Mouse (Mus musculus): ENCODE results near the gene Eef1e1.
"Not testable (repeated sequence)": the region's sequence is repeated elsewhere in the genome, so short reads cannot be mapped to it uniquely, and the experiment has no call there.

Eef1e1 gene

DNA sequence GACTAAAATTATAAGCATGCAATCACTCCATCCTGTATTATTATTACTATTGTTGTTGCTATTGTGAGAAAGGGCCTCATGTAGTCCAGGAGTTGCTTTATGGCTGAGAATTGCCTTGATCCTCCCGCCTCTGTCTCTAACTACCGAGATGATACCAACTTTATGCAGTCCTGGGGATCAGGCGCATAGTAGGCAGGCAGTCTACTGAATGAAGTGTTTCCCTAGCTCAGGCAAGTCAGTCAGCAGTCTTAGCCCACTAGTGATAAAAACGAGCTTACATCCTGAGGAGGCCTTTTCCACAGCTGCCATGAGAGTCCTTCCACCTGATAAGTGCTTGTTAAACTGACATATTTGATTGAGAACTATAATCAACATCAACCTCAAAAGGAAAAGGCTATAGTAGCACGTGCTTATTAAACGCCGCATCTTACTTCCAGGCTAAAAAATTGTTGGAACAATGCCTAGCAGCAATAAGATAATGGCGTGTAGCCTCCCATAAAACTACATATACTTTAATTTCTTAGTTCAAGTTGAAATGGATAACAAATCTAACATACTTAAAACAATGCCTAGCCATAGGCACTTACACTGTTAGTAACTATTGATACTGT lies 34.5 kb downstream of the Eef1e1 start:
- DNase-seq (ENCODE audit: low read depth, low spot score): no peak

GRCm38 (mm10) chr13:38623296-38623695 lies 35.6 kb downstream of the Eef1e1 start:
- no peak for DNase-seq (ENCODE audit: low read depth, low spot score)

DNA sequence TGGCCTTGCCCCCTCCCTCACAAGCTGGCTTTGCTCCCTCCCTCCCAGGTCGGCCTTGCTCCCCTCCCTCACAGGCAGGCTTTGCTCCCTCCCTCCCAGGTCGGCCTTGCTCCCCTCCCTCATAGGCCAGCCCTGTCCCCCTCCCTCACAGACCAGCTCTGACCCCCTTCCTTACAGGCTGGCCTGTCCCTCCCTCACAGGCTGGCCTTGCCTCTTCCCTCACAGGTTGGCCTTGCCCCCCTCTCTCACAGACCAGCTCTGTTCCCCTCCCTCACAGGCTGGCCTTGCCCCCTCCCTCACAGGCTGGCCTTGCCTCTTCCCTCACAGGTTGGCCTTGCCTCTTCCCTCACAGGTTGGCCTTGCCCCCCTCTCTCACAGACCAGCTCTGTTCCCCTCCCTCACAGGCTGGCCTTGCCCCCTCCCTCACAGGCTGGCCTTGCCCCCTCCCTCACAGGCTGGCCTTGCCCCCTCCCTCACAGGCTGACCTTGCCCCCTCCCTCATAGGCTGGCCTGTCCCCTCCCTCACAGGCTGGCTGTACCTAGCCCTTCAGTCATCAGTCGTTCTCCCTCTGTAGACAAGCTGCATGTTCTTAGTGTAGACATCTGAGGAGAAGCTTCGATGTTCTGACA lies 40.7 kb downstream of the Eef1e1 start:
- not testable (repeated sequence) for DNase-seq (ENCODE audit: low read depth, low spot score)

- no peak for DNase-seq (ENCODE audit: low read depth, low spot score)
These were observed 42.0 kb downstream of the Eef1e1 start for GRCm38 (mm10) chr13:38616887-38617286.

GRCm38 (mm10) chr13:38615656-38616055 lies 43.2 kb downstream of the Eef1e1 start:
- DNase-seq (ENCODE audit: low read depth, low spot score): no peak

GRCm38 (mm10) chr13:38614298-38614697 lies 44.6 kb downstream of the Eef1e1 start:
- DNase-seq (ENCODE audit: low read depth, low spot score): no peak

- no peak for DNase-seq (ENCODE audit: low read depth, low spot score)
These were observed 45.3 kb downstream of the Eef1e1 start for GRCm38 (mm10) chr13:38613583-38613982.

GRCm38 (mm10) chr13:38612608-38613007 lies 46.2 kb downstream of the Eef1e1 start:
- DNase-seq (ENCODE audit: low read depth, low spot score): no peak

DNA sequence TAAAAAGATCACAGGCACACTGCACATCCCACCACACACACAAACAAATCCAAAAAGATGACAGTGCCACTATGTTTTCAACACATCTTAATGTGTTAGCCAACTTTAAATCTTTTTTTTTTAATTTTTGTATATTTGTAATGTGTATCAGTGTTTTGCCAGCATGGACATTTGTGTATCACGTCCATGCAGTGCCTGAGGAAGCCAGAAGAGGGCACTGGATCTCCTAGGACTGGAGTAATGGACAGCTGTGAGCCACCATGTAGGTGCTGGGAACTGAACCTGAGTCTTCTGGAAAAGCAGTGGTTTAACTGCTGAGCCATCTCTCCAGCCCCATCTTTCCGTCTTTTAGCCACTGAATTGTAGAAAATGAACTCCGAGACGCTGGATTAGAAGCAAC lies 46.7 kb downstream of the Eef1e1 start:
- no peak for DNase-seq (ENCODE audit: low read depth, low spot score)

DNA sequence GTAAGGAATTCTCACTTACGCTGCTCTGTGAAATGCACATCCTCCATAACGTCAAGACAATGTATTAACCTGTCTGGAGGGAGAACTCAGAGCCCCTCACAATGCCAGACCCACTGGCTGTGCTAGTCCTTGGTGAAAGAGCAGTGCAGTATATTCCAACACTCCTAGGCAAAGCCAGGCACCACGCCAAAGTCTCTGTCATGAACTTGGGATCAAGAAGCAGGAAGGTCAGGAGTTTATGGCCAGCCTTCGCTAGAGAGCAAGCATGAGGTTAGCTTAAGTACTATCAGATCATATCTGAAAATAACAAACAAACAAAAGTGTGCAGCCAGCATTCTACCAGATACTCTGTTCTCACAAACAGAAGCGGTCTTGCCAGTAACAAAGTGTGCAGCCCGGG lies 48.5 kb downstream of the Eef1e1 start:
- no peak for DNase-seq (ENCODE audit: low read depth, low spot score)

DNA sequence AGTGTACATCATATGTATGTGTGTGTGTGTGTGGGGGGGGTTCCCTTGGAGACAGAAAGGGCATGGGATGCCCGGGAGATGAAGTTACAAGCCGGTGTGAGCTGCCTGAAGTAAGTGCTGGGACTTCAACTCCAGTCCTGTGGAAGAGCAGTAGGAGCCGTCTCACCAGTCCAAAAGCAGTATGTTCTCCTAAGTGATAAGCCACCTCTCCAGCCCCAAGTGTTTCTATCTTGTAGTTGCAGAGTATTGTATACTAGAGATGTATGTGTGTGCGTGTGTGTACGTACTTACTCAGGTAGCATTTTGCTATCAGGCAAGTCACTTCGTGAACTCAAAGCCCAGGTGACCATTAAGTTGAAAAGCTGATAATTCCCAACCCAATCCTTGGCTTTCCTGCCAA lies 51.7 kb downstream of the Eef1e1 start:
- DNase-seq (ENCODE audit: low read depth, low spot score): no peak

DNA sequence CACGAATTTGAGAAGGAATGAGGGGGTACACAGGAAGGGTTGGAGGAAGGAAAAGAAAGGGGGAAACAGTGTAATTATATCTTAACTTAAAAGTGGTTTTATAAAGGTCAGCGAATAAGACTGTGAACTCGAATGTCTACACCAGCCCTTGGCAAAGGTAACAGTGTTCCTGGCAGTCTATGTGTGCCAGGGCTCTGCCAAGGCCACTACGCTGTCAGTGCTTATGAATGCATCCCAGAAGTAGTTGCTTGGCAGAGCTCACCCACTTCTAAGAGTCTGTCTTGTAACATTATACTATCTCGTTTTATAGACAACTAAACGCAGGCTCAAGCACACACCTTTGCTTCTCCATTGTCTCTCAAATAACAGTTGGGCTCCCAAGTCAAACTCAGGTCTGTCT lies 53.5 kb downstream of the Eef1e1 start:
- DNase-seq (ENCODE audit: low read depth, low spot score): no peak

DNA sequence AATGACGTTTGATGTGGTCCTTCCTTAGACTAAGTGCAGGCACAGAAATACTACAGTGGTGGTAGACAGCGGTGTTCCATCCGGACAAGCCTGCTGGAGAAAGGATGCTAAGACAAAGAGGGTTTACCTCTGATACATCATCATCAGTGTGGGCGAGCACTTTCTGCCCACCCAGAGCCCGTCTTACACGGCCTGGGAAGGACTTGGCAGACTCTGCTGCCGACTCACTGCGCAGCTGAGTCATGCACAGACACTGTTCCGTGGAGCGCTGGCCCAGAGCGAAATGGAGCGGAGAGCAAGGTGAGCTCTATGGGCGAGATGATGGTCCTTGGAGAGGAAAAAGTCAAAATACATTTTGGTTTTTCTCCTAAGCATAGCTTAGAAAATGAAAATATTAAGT lies 55.9 kb downstream of the Eef1e1 start:
- DNase-seq (ENCODE audit: low read depth, low spot score): no peak

- DNase-seq (ENCODE audit: low read depth, low spot score): no peak
These were observed 56.5 kb downstream of the Eef1e1 start for GRCm38 (mm10) chr13:38602243-38602832.

GRCm38 (mm10) chr13:38600811-38601210 lies 58.0 kb downstream of the Eef1e1 start:
- DNase-seq (ENCODE audit: low read depth, low spot score): no peak

DNA sequence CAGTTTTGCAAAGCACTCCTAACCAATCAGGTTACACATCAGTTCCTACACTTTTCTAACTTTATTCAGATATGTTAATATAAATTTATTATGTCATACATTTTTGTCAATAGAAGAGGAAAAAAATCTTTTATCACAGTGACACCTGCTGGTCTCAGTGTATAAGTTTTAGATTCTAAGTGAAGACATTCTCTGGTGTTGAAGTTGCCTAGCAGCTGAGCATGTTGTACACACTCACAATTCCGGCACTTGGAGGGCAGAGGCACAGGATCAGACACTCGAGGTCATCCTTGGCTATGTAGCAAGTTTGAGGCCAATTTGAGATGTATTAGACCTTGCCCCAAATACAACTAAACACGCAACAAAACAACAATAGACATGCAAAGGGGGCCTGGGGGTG lies 61.8 kb downstream of the Eef1e1 start:
- no peak for DNase-seq (ENCODE audit: low read depth, low spot score)

DNA sequence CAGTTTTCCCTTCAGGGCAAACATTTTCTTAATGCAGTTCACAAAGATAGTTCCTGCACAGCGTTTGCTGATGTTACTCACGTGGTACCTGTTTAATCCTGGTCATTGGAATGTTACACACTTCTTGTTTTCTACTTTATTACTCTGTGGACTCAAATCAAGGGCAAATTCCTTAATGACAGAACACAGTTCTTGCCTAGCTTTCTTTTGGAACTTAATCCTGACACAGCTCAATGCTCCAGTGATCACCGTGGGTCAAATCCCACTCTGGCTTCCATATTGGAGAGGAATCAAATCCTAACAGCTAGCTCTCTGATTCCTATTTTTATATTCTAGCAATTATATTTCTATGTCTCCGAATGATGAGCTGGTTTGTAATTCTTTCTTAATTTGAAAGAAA lies 62.4 kb downstream of the Eef1e1 start:
- no peak for DNase-seq (ENCODE audit: low read depth, low spot score)

All from mesoderm, embryonic 11.5 days (tissue).